12 mouse cellular contexts compared by ENCODE assay signal in genomic region chr6:57063730-57064129, GRCm38 (mm10). TPM values are rescaled to one million over a fixed set of nuclear protein-coding genes. Genes with fewer than 3 reads are reported as not detected.
DNase-seq lines count a peak whose midpoint lies in the region; ATAC-seq and TF ChIP-seq lines count a peak whose summit lies in the region.
"Had no signal": no experiment of that assay in that cellular context is flagged by ENCODE, and none has a peak within 500 bp of the region (broad histone marks: within the 10 kb centered on the region; RNA-seq: fewer than 3 reads in every experiment).

No protein-coding gene starts in this region.

- H3K27me3 ChIP-seq in hindbrain, embryonic 11.5 days (ENCODE audit: control insufficient read depth, insufficient read depth, low read length), result no peaks in the 10 kb centered on the region
- no peaks in the 10 kb centered on the region for H3K27me3 ChIP-seq in hindbrain, embryonic 13.5 days
- H3K27me3 ChIP-seq in stomach, postnatal 0 days (ENCODE audit: control insufficient read depth, insufficient read depth, low read length), result no peaks in the 10 kb centered on the region
- H3K27me3 ChIP-seq: heart, embryonic 13.5 days had no signal

- H3K27ac ChIP-seq in hindbrain, embryonic 11.5 days (ENCODE audit: low read depth, low read length), result no peak overlapping the region
- H3K27ac ChIP-seq in hindbrain, embryonic 13.5 days, result no peak overlapping the region
- H3K27ac ChIP-seq in stomach, postnatal 0 days (replicated peaks), result no peak overlapping the region
- H3K27ac ChIP-seq: heart, embryonic 13.5 days had no signal

- no peaks in the 10 kb centered on the region for H3K36me3 ChIP-seq in hindbrain, embryonic 11.5 days (ENCODE audit: control insufficient read depth, insufficient read depth, low read length)
- H3K36me3 ChIP-seq in hindbrain, embryonic 13.5 days, result no peaks in the 10 kb centered on the region
- no peaks in the 10 kb centered on the region for H3K36me3 ChIP-seq in stomach, postnatal 0 days (ENCODE audit: control insufficient read depth, insufficient read depth, low read length)
- H3K36me3 ChIP-seq: heart, embryonic 13.5 days had no signal

- no peak for ATAC-seq in hindbrain, embryonic 11.5 days (ENCODE audit: low FRiP score)
- no peak for ATAC-seq in hindbrain, embryonic 13.5 days (ENCODE audit: low FRiP score)
- ATAC-seq in stomach, postnatal 0 days (ENCODE audit: low FRiP score, low TSS enrichment), result no peak
- ATAC-seq: forebrain, embryonic 14.5 days had no signal

- TF ChIP-seq EP300 in stomach, postnatal 0 days (optimal IDR thresholded peaks at IDR 0.05), result no peak

- no peaks in the 10 kb centered on the region for H3K4me1 ChIP-seq in hindbrain, embryonic 11.5 days (replicated peaks; ENCODE audit: control insufficient read depth, insufficient read depth, low read length)
- H3K4me1 ChIP-seq in hindbrain, embryonic 13.5 days (replicated peaks), result no peaks in the 10 kb centered on the region
- no peaks in the 10 kb centered on the region for H3K4me1 ChIP-seq in stomach, postnatal 0 days (replicated peaks; ENCODE audit: control insufficient read depth, insufficient read depth)
- H3K4me1 ChIP-seq: heart, embryonic 13.5 days had no signal

- peak; percentile 52 for TF ChIP-seq CTCF in stomach, postnatal 0 days (IDR thresholded peaks at IDR 0.05; ENCODE audit: low read depth)

- no peaks in the 10 kb centered on the region for H3K9me3 ChIP-seq in hindbrain, embryonic 11.5 days (ENCODE audit: control insufficient read depth, low read length)
- H3K9me3 ChIP-seq in hindbrain, embryonic 13.5 days, result no peaks in the 10 kb centered on the region
- H3K9me3 ChIP-seq in stomach, postnatal 0 days (ENCODE audit: control insufficient read depth, low read length), result no peaks in the 10 kb centered on the region
- H3K9me3 ChIP-seq: heart, embryonic 13.5 days had no signal

- H3K4me3 ChIP-seq in hindbrain, embryonic 11.5 days (ENCODE audit: low read depth, low read length), result no peak overlapping the region
- H3K4me3 ChIP-seq in hindbrain, embryonic 13.5 days, result no peak overlapping the region
- no peak overlapping the region for H3K4me3 ChIP-seq in stomach, postnatal 0 days (ENCODE audit: low read depth, low read length)
- H3K4me3 ChIP-seq: heart, embryonic 13.5 days had no signal

- H3K9ac ChIP-seq in hindbrain, embryonic 11.5 days (ENCODE audit: low read depth, low read length), result no peak overlapping the region
- H3K9ac ChIP-seq in hindbrain, embryonic 13.5 days, result no peak overlapping the region
- H3K9ac ChIP-seq in stomach, postnatal 0 days (ENCODE audit: low read length), result no peak overlapping the region
- H3K9ac ChIP-seq: heart, embryonic 13.5 days had no signal

- DNase-seq in hindbrain, embryonic 11.5 days (ENCODE audit: low spot score), result peak; percentile 1
- peak; percentile 60 for DNase-seq in testis, postnatal 10 days (ENCODE audit: low spot score)
- no peak for DNase-seq in testis, postnatal 14 days (ENCODE audit: low spot score)
- DNase-seq in brain, adult 2 months (ENCODE audit: low read depth, low spot score), result peak; percentile 1
- peak; percentile 15 for DNase-seq in stomach, postnatal 0 days (ENCODE audit: low spot score)
- no peak for DNase-seq in spleen, postnatal 36 days (ENCODE audit: low spot score in 2 of 2)
- DNase-seq: right cerebral cortex, postnatal 25 days had no signal

- H3K4me2 ChIP-seq in hindbrain, embryonic 11.5 days (replicated peaks; ENCODE audit: low read depth, low read length), result no peak overlapping the region
- H3K4me2 ChIP-seq in hindbrain, embryonic 13.5 days, result no peak overlapping the region
- no peak overlapping the region for H3K4me2 ChIP-seq in stomach, postnatal 0 days (replicated peaks; ENCODE audit: low read depth)
- H3K4me2 ChIP-seq: heart, embryonic 13.5 days; liver, embryonic 11.5 days had no signal

RNA-seq across cellular contexts. Expression of gene Vmn1r9, which starts 2.9 kb away (rescaled TPM):
- polyA plus RNA-seq in hindbrain, embryonic 11.5 days (2014; fragmentation: Nextera tagmentation; extraction: Ambion mirVana), result not detected in 2 replicates
- polyA plus RNA-seq in hindbrain, embryonic 13.5 days (2015; fragmentation: Nextera tagmentation; extraction: Ambion mirVana), result not detected in 2 replicates
- not detected in 2 replicates for polyA plus RNA-seq in stomach, postnatal 0 days (2015; fragmentation: Nextera tagmentation; extraction: Ambion mirVana)
- polyA plus RNA-seq: cortical plate, adult 2 months; forebrain, embryonic 14.5 days; heart, embryonic 13.5 days; liver, embryonic 11.5 days had no signal

RNA-seq across cellular contexts. Expression of gene Vmn1r8, which starts 31.6 kb away (rescaled TPM):
- not detected in 2 replicates for polyA plus RNA-seq in hindbrain, embryonic 11.5 days (2014; fragmentation: Nextera tagmentation; extraction: Ambion mirVana)
- polyA plus RNA-seq in hindbrain, embryonic 13.5 days (2015; fragmentation: Nextera tagmentation; extraction: Ambion mirVana), result not detected in 2 replicates
- polyA plus RNA-seq in stomach, postnatal 0 days (2015; fragmentation: Nextera tagmentation; extraction: Ambion mirVana), result not detected in 2 replicates
- polyA plus RNA-seq: cortical plate, adult 2 months; forebrain, embryonic 14.5 days; heart, embryonic 13.5 days; liver, embryonic 11.5 days had no signal

RNA-seq across cellular contexts. Expression of gene Vmn1r7, which starts 38.6 kb away (rescaled TPM):
- not detected in 2 replicates for polyA plus RNA-seq in hindbrain, embryonic 11.5 days (2014; fragmentation: Nextera tagmentation; extraction: Ambion mirVana)
- polyA plus RNA-seq in hindbrain, embryonic 13.5 days (2015; fragmentation: Nextera tagmentation; extraction: Ambion mirVana), result not detected in 2 replicates
- polyA plus RNA-seq in stomach, postnatal 0 days (2015; fragmentation: Nextera tagmentation; extraction: Ambion mirVana), result not detected in 2 replicates
- polyA plus RNA-seq: cortical plate, adult 2 months; forebrain, embryonic 14.5 days; heart, embryonic 13.5 days; liver, embryonic 11.5 days had no signal

RNA-seq across cellular contexts. Expression of gene Vmn1r10, which starts 45.5 kb away (rescaled TPM):
- not detected in 2 replicates for polyA plus RNA-seq in hindbrain, embryonic 11.5 days (2014; fragmentation: Nextera tagmentation; extraction: Ambion mirVana)
- polyA plus RNA-seq in hindbrain, embryonic 13.5 days (2015; fragmentation: Nextera tagmentation; extraction: Ambion mirVana), result not detected in 2 replicates
- not detected in 2 replicates for polyA plus RNA-seq in stomach, postnatal 0 days (2015; fragmentation: Nextera tagmentation; extraction: Ambion mirVana)
- polyA plus RNA-seq: cortical plate, adult 2 months; forebrain, embryonic 14.5 days; heart, embryonic 13.5 days; liver, embryonic 11.5 days had no signal

Comparison
In these comparisons a context has a peak if more than half of its experiments do, and no peak if none do; other contexts are left out.
1. DNase-seq: peak in hindbrain, embryonic 11.5 days (single experiment), testis, postnatal 10 days (single experiment), brain, adult 2 months (single experiment) and stomach, postnatal 0 days (single experiment); none in testis, postnatal 14 days (single experiment) and spleen, postnatal 36 days (0 of 2).